Mouse (Mus musculus): Measurements from ENCODE around the gene Kif21a. TPM values are rescaled to one million over a fixed set of nuclear protein-coding genes. Genes with fewer than 3 reads are reported as not detected.

Kif21a gene
- polyA plus RNA-seq, 1 experiment from 2014 or later = 2.0 TPM

Other genes starting within 250 kb of the Kif21a start
- 1.7 and 1.9 TPM in 2 replicates for gene Abcd2, start 141.9 kb upstream of the Kif21a start, polyA plus RNA-seq (2016; fragmentation: Nextera tagmentation; extraction: Ambion mirVana)
- gene CN725425, start 149.5 kb upstream of the Kif21a start, polyA plus RNA-seq (2016; fragmentation: Nextera tagmentation; extraction: Ambion mirVana) = not detected in 2 replicates